Comparison of ENCODE assay signal across 22 mouse cellular contexts in the genomic region with DNA sequence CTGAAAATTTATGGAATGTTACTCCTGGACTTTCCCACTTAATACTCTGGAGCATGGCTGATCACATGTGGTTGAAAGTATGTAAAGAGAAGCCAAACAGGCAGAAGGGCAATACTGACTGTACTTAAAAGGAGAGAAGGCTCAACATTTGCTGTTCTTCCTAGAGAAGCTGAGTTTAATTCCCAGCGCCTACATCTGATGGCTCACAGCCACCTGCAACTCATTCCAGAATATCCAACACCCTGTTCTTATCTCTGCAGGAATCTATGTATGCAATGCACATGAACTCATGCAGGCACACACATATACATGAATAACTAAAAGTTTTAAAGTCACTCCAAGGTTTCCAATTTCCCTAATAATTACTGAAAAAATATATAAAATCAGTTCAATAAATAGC. TPM values are rescaled to one million over a fixed set of nuclear protein-coding genes. Genes with fewer than 3 reads are reported as not detected.
DNase-seq lines count a peak whose midpoint lies in the region; ATAC-seq lines count a peak whose summit lies in the region.
"Had no signal": no experiment of that assay in that cellular context is flagged by ENCODE, and none has a peak within 500 bp of the region (broad histone marks: within the 10 kb centered on the region; RNA-seq: fewer than 3 reads in every experiment).

No protein-coding gene starts in this region.

- no peak overlapping the region for H3K9ac ChIP-seq in forebrain, embryonic 15.5 days (replicated peaks)
- no peak overlapping the region for H3K9ac ChIP-seq in forebrain, embryonic 12.5 days
- H3K9ac ChIP-seq: hindbrain, embryonic 12.5 days; hindbrain, embryonic 15.5 days had no signal

- H3K27ac ChIP-seq in forebrain, embryonic 15.5 days (replicated peaks) = 0 out of 2 replicates have a peak overlapping the region, but pooled peaks have one; percentile 31
- H3K27ac ChIP-seq in forebrain, embryonic 12.5 days = no peak overlapping the region
- H3K27ac ChIP-seq: heart, adult 2 months; heart, embryonic 10.5 days; hindbrain, embryonic 12.5 days; hindbrain, embryonic 15.5 days had no signal

- 64% methylated on average over 1 of the region's 1 CpGs for WGBS in forebrain, embryonic 15.5 days
- 86% methylated on average over 1 of the region's 1 CpGs for WGBS in forebrain, embryonic 12.5 days

- no peaks in the 10 kb centered on the region for H3K36me3 ChIP-seq in forebrain, embryonic 15.5 days
- 0 out of 2 replicates have a peak, but pooled peaks cover 7% of the 10 kb centered on the region for H3K36me3 ChIP-seq in forebrain, embryonic 12.5 days (replicated peaks)

- H3K4me2 ChIP-seq in forebrain, embryonic 15.5 days (replicated peaks) = no peak overlapping the region
- no peak overlapping the region for H3K4me2 ChIP-seq in forebrain, embryonic 12.5 days
- H3K4me2 ChIP-seq: hindbrain, embryonic 12.5 days; hindbrain, embryonic 15.5 days had no signal

- H3K9me3 ChIP-seq in forebrain, embryonic 15.5 days = no peaks in the 10 kb centered on the region
- H3K9me3 ChIP-seq in forebrain, embryonic 12.5 days = no peaks in the 10 kb centered on the region
- H3K9me3 ChIP-seq: G1E; heart, embryonic 10.5 days; hindbrain, embryonic 12.5 days; hindbrain, embryonic 15.5 days had no signal

- no peak for ATAC-seq in forebrain, embryonic 15.5 days (replicated peaks)
- no peak for ATAC-seq in forebrain, embryonic 12.5 days (ENCODE audit: low FRiP score)
- ATAC-seq: forebrain, embryonic 16.5 days; intestine, postnatal 0 days had no signal

- DNase-seq in adipocyte (ENCODE audit: low spot score) = peak; percentile 43
- peak; percentile 74 for DNase-seq in fat pad, adult 2 months (ENCODE audit: extremely low read depth, low read depth, low spot score)
- DNase-seq in spleen, postnatal 14 days (ENCODE audit: low spot score in 2 of 2) = no peak
- DNase-seq in testis, postnatal 10 days (ENCODE audit: low spot score) = no peak
- DNase-seq: adrenal gland, adult 8-10 months; adrenal gland, postnatal 25 days; B cell, adult 2 months; cerebellum, adult 18-20 months; cerebellum, adult 9-10 months; cerebellum, postnatal 14 days; gastrocnemius, postnatal 25 days; heart, adult 2 months; kidney, adult 2 months had no signal

- no peak overlapping the region for H3K4me3 ChIP-seq in forebrain, embryonic 15.5 days
- no peak overlapping the region for H3K4me3 ChIP-seq in forebrain, embryonic 12.5 days (replicated peaks)
- H3K4me3 ChIP-seq: heart, adult 2 months; heart, embryonic 10.5 days; hindbrain, embryonic 12.5 days; hindbrain, embryonic 15.5 days had no signal

- H3K4me1 ChIP-seq in forebrain, embryonic 15.5 days = peaks cover 4% of the 10 kb centered on the region; the same call in 1 of the 2 replicates
- H3K4me1 ChIP-seq in forebrain, embryonic 12.5 days = no peaks in the 10 kb centered on the region
- H3K4me1 ChIP-seq: heart, embryonic 10.5 days; hindbrain, embryonic 12.5 days; hindbrain, embryonic 15.5 days had no signal

- no peaks in the 10 kb centered on the region for H3K27me3 ChIP-seq in forebrain, embryonic 15.5 days
- no peaks in the 10 kb centered on the region for H3K27me3 ChIP-seq in forebrain, embryonic 12.5 days
- H3K27me3 ChIP-seq: CH12.LX; hindbrain, embryonic 12.5 days; hindbrain, embryonic 15.5 days had no signal

RNA-seq across cellular contexts. Expression of gene Pds5a, which starts 32.7 kb away (rescaled TPM):
- polyA plus RNA-seq in forebrain, embryonic 15.5 days (2015; fragmentation: Nextera tagmentation; extraction: Ambion mirVana) = 59.8 and 68.3 TPM in 2 replicates
- 130 and 136 TPM in 2 replicates for polyA plus RNA-seq in forebrain, embryonic 12.5 days (2016; fragmentation: Nextera tagmentation; extraction: Ambion mirVana)

Comparison
In these comparisons a context has a peak if more than half of its experiments do, and no peak if none do; other contexts are left out.
1. DNase-seq: peak in adipocyte (single experiment) and fat pad, adult 2 months (single experiment); none in spleen, postnatal 14 days (0 of 2) and testis, postnatal 10 days (single experiment).